Mouse (Mus musculus) forebrain, embryonic 14.5 days (tissue): ENCODE data around the gene Draxin. TPM values are rescaled to one million over a fixed set of nuclear protein-coding genes. Genes with fewer than 3 reads are reported as not detected.

Experiments used
- ATAC-seq: fragments of 200-750 bp; cut with Nextera tagmentation; 2 replicates; pipeline ENCODE4 v1.8.0; 2017; ENCODE audit warnings: mild to moderate bottlenecking, moderate library complexity
- DNase-seq: peaks from one replicate; pipeline ENCODE4 v3.0.0-alpha.2; 2015; ENCODE audit warnings: low spot score
- H3K27ac ChIP-seq: fragments of 300-500 bp; sonication (generic); 2 replicates; pipeline ENCODE4 v1.5.1; 2014; ENCODE audit warnings: low read depth, mild to moderate bottlenecking, control low read depth, low read length, moderate library complexity
- H3K27me3 ChIP-seq: fragments of 300-500 bp; sonication (generic); replicated peaks from 2 replicates; pipeline ENCODE4 v1.6.1; 2014; ENCODE audit warnings: low read length, control low read depth, mixed read lengths; ENCODE audit not compliant: control insufficient read depth, insufficient read depth
- H3K36me3 ChIP-seq: fragments of 300-500 bp; sonication (generic); 2 replicates; pipeline ENCODE4 v1.6.1; 2014; ENCODE audit warnings: low read length, control low read depth; ENCODE audit not compliant: control insufficient read depth, insufficient read depth
- H3K4me1 ChIP-seq: fragments of 300-500 bp; sonication (generic); 2 replicates; pipeline ENCODE4 v1.6.1; 2014; ENCODE audit warnings: antibody characterized with exemption, low read length, control low read depth; ENCODE audit not compliant: control insufficient read depth, insufficient read depth
- H3K4me2 ChIP-seq: fragments of 300-500 bp; sonication (generic); 2 replicates; pipeline ENCODE4 v1.6.1; 2014; ENCODE audit warnings: mild to moderate bottlenecking, control low read depth, low read length
- H3K4me3 ChIP-seq: fragments of 300-500 bp; sonication (generic); 2 replicates; pipeline ENCODE4 v1.5.1; 2014; ENCODE audit warnings: low read depth, low read length, control low read depth
- H3K9ac ChIP-seq: fragments of 300-500 bp; sonication (generic); 2 replicates; pipeline ENCODE4 v1.6.1; 2014; ENCODE audit warnings: mild to moderate bottlenecking, low read length, control low read depth, moderate library complexity
- H3K9me3 ChIP-seq: fragments of 300-500 bp; sonication (generic); replicated peaks from 2 replicates; pipeline ENCODE4 v1.6.1; 2016; ENCODE audit warnings: low read length, control low read depth, mixed read lengths; ENCODE audit not compliant: control insufficient read depth
- WGBS: fragments of 180-500 bp; shearing (Covaris S2); extraction: QIAGEN DNeasy Blood & Tissue Kit; methylation state at CpG from one replicate; pipeline ENCODE4 v1.1.7; 2014; 5-methylcytosine and 5-hydroxymethylcytosine counted together
- polyA plus RNA-seq: library from polyadenylated mRNA; unstranded; fragments of >200 nt; fragmentation: Nextera tagmentation; extraction: Ambion mirVana; gene quantifications from 2 replicates; pipeline ENCODE4 v1.2.1, GENCODE M21; 2014

Gene Draxin
- polyA plus RNA-seq, 1 experiment from 2014 or later: 18.8 TPM

DNA sequence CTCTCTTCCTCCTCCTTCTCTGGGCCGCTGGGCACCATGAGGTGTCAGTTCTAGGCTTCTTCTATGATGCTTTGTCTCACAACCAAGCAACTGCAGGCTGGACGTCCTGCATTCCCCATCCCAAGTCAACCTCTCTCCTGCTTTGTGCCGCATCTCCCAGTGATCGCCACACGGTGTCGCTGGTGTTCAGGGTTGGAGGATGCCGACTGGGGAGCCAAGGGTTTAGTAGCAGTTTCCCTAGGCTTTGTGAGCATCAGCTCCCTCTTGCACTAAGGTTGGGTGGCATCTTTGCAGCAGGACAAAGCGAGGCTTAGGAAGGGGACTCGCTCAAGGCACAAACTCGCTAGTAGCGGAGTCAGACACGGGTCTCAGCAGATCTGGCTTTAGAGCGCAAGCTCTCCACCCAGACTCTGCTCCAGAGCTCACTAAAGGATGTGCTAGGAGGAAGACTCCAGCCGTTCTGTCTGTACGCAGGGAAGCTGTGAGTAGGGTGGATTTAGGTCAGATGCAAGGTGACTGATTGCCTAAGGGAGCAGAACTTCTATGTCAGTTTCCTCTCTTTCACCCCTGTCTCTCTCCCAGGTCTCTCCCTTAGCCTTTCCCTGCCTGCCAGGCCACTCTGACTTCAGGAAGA is 15.6 kb downstream of the Draxin start:
- peak; percentile 91 for DNase-seq
- peaks cover 32% of the 10 kb centered on the region for H3K36me3 ChIP-seq
- WGBS: 5% methylated on average over 15 of the region's 15 CpGs
- peak; percentile 82 for ATAC-seq
- H3K27ac ChIP-seq: peak overlapping the region; percentile 3; the same call in 1 of the 2 replicates
- peak overlapping the region; percentile 1; the same call in 1 of the 2 replicates for H3K9ac ChIP-seq
- no peak overlapping the region for H3K4me3 ChIP-seq
- no peaks in the 10 kb centered on the region for H3K4me1 ChIP-seq
- no peaks in the 10 kb centered on the region for H3K9me3 ChIP-seq
- H3K4me2 ChIP-seq: no peak overlapping the region
- H3K27me3 ChIP-seq: no peaks in the 10 kb centered on the region

DNA sequence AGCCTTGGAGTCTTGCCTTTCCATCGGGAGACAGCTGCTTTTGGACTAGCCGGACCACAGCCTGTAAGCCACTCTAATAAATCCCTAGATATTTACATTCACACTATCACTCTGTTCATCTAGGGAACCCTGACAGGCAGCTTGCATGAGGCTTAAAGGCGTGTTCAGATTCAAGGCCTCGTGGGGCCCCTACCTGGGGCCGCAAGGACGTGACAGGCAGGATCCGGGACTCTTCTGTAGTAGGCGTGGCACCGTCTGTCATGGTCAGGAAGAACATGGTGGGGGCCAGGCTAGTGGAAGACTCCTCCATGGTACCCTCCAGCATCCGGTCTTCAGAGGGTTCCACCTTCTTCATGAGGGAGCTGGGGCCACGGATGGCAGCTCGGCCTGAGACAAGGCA is 18.0 kb downstream of the Draxin start:
- H3K27ac ChIP-seq: no peak overlapping the region
- H3K9ac ChIP-seq: no peak overlapping the region
- H3K4me2 ChIP-seq: no peak overlapping the region
- 81% methylated on average over 12 of the region's 12 CpGs for WGBS
- no peak for ATAC-seq
- H3K4me3 ChIP-seq: no peak overlapping the region
- peaks cover 55% of the 10 kb centered on the region for H3K36me3 ChIP-seq
- H3K9me3 ChIP-seq: no peaks in the 10 kb centered on the region
- no peaks in the 10 kb centered on the region for H3K27me3 ChIP-seq
- no peaks in the 10 kb centered on the region for H3K4me1 ChIP-seq
- DNase-seq: no peak

DNA sequence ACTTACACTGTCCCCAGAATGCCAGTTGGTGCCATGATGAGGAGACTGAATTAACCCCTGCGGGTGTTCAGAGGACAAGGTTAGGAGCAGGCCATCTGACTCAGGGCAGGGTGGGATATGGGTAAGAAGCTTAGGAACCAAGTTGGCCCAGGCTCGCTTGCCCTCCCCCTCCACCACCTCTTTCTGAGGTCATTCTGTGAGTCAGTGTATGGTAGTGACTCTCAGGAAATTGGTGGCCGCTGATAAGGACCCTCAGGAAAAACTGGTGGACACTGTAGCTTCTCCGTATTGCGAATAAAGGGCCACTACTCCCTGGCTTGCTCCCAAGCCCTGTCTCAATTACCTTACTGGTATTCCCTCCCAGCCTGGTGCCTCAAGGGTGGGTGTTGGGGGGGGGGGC is 21.3 kb downstream of the Draxin start:
- 88% methylated on average over 5 of the region's 5 CpGs for WGBS
- ATAC-seq: no peak
- DNase-seq: no peak
- Histone ChIP-seq H3K4me1 (no peaks in the 10 kb centered on the region), H3K4me2 (no peak overlapping the region), H3K36me3 (peaks cover 64% of the 10 kb centered on the region), H3K27me3 (no peaks in the 10 kb centered on the region), H3K27ac (0 out of 2 replicates have a peak overlapping the region, but pooled peaks have one; percentile 55), H3K9me3 (no peaks in the 10 kb centered on the region), H3K9ac (no peak overlapping the region), H3K4me3 (no peak overlapping the region)

DNA sequence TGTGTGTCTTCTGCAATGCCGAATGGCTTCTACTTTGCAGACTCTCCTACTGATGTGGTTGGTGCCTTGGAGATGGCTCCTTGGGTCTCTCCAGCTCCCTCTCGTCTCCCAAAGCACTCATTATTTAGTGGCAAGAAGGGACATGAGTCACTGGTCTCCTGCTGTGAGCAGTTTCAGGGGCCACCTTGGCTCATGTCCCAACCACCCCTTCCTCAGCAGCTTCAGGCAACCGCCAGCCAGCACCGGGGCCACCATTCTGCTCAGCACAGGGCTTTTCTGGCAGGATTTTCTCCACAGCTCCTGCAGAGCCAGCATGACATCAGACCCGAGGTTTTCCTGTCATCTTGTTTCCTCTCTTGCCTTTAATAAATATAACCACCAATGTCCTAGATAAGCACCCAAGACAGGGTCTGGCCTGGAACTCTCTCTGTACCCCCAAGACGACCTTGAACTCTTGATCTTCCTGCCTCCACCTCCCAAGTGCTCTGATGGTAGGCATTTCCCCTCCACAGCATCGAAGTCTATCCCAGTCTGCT is 21.9 kb downstream of the Draxin start:
- H3K36me3 ChIP-seq: peaks cover 62% of the 10 kb centered on the region
- H3K27ac ChIP-seq: peak overlapping the region; percentile 76
- no peak overlapping the region for H3K9ac ChIP-seq
- ATAC-seq (no peak), DNase-seq (no peak)
- no peaks in the 10 kb centered on the region for H3K9me3 ChIP-seq
- WGBS: 66% methylated on average over 7 of the region's 7 CpGs
- H3K4me2 ChIP-seq: no peak overlapping the region
- H3K4me3 ChIP-seq: no peak overlapping the region
- no peaks in the 10 kb centered on the region for H3K4me1 ChIP-seq
- no peaks in the 10 kb centered on the region for H3K27me3 ChIP-seq

DNA sequence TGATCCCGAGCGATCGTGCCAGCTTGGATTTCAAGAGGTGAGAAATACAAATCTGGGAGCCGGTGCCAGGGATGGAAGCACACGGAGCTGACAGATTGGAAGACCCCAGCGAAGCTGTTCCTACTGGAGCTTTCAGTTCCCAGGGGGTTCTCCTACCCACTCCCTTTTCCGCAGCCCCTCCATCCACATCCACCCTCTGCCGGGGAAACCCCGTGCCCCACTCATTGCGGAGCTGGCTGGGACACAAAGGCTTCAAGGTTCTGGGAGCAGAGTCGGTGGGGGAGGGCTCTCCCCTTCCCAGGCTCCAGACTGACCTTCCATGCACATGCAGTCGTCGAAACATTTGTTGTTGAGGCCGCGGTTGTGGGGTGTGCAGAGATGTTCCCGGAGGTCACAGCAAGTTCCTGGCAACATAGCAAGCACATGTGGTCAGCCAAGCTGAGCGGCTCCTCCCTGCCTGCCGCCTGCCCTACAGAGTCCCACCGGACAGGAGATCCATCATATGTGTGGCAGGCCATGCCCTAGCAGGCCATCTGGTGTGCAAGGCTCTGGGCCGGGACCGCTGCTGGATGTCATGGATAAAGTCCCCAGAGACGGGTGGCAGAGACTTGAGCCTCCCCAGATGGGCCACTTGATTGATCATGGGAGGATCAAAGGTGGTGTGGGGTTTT is 22.7 kb downstream of the Draxin start:
- no peak overlapping the region for H3K9ac ChIP-seq
- peaks cover 56% of the 10 kb centered on the region for H3K36me3 ChIP-seq
- H3K9me3 ChIP-seq: no peaks in the 10 kb centered on the region
- H3K4me3 ChIP-seq: no peak overlapping the region
- no peaks in the 10 kb centered on the region for H3K4me1 ChIP-seq
- WGBS: 64% methylated on average over 22 of the region's 22 CpGs
- H3K27ac ChIP-seq: peak overlapping the region; percentile 76
- peak; percentile 83 for DNase-seq
- ATAC-seq: peak; percentile 79
- no peaks in the 10 kb centered on the region for H3K27me3 ChIP-seq
- H3K4me2 ChIP-seq: no peak overlapping the region

DNA sequence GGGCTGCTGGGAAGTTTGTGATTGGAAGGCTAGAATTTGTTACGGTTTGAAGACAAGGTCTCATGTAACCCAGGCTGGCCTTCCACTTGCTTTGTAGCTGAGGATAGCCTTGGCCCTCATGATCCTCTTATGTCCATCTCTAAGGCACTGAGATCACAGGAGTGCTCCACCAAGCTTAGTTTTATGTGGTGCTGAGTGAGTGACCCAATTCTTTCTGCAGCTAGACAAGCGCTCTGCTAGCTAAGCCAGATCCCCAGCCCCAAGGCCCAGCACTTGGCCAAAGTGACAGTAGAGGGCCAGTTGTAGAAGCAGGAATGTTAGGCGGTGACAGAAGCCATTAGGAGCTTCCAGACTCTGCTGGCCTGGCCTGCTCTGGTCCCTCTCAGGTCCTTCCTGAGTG is 26.4 kb downstream of the Draxin start:
- 90% methylated on average over 3 of the region's 3 CpGs for WGBS
- H3K4me1 ChIP-seq: peaks cover 9% of the 10 kb centered on the region; the same call in 1 of the 2 replicates
- no peak overlapping the region for H3K4me3 ChIP-seq
- ATAC-seq (no peak), DNase-seq (no peak)
- H3K27me3 ChIP-seq: no peaks in the 10 kb centered on the region
- no peak overlapping the region for H3K4me2 ChIP-seq
- no peak overlapping the region for H3K9ac ChIP-seq
- no peaks in the 10 kb centered on the region for H3K9me3 ChIP-seq
- H3K36me3 ChIP-seq: peaks cover 47% of the 10 kb centered on the region
- no peak overlapping the region for H3K27ac ChIP-seq

DNA sequence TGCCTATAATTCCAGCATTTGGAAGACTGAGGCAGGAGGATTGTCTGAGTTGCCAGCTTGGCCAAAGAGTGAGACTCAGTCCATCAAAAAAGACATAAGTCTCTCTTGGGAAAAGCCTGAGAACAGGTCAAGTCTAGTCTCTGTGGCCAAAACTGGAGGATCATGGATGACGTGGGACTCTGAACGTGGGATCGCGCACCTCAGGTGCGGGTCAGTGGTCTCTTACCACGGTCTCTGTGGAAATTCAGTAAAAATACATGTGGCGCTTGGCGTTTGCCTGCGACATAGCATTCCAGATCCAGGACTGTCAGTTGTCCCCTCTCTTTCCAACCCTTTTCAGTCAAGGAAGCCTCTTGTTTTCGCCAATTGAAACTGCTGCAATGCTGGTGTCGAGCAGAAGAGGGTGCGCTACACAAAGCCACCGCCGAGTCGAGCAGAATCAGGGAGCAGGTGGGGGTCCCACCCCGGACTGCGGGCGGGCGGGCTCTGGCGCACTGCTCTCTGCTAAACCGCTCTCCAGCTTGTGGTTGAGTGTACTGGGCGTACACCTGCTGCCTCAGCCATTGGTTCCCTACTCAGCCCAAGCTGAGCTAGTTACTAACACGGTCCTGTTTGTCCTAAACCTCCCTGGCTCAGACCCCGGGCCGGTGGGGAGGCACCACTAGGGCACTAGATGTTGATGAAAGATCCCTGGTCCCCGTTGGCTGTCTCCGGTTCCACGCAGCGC is 28.5 kb downstream of the Draxin start:
- Histone ChIP-seq H3K4me3 (no peak overlapping the region), H3K36me3 (peaks cover 27% of the 10 kb centered on the region), H3K27ac (peak overlapping the region; percentile 55; the same call in 1 of the 2 replicates), H3K9ac (peak overlapping the region; percentile 45; the same call in 1 of the 2 replicates), H3K4me2 (peak overlapping the region; percentile 38), H3K27me3 (no peaks in the 10 kb centered on the region), H3K9me3 (no peaks in the 10 kb centered on the region), H3K4me1 (peaks cover 9% of the 10 kb centered on the region; the same call in 1 of the 2 replicates)
- ATAC-seq (peak; percentile 91), DNase-seq (peak; percentile 85)
- 14% methylated on average over 29 of the region's 29 CpGs for WGBS

DNA sequence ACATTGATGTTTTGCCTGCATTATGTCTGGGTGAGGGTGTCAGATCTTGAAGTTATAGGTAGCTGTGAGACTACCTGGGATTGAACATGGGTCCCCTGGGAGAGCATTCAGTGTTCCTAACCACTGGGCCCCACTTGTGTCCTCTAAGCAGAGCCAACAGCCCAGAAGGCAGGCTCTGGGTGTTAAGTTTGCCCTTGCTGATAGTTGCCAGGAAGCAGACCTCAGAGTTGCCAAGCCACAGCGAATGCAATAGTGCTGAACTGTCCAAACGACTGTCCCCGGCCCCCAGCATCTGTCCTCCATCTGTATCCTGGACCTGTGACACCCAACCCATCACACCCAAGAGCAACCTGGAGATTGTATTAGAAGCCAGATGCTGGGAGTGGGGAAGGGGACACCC is 31.8 kb downstream of the Draxin start:
- no peak overlapping the region for H3K4me2 ChIP-seq
- no peak overlapping the region for H3K27ac ChIP-seq
- no peaks in the 10 kb centered on the region for H3K27me3 ChIP-seq
- H3K4me3 ChIP-seq: no peak overlapping the region
- H3K36me3 ChIP-seq: peaks cover 14% of the 10 kb centered on the region; the same call in 1 of the 2 replicates
- no peaks in the 10 kb centered on the region for H3K9me3 ChIP-seq
- no peak overlapping the region for H3K9ac ChIP-seq
- DNase-seq (no peak), ATAC-seq (no peak)
- WGBS: 87% methylated on average over 3 of the region's 3 CpGs
- peaks cover 9% of the 10 kb centered on the region; the same call in 1 of the 2 replicates for H3K4me1 ChIP-seq
